Mouse (Mus musculus) megakaryocyte-erythroid progenitor cell, adult 5-6 weeks (primary cell): ENCODE data around the gene Phc2. TPM values are rescaled to one million over a fixed set of nuclear protein-coding genes. Genes with fewer than 3 reads are reported as not detected.
"Not testable (repeated sequence)": the region's sequence is repeated elsewhere in the genome, so short reads cannot be mapped to it uniquely, and the experiment has no call there.

Source experiments
- ATAC-seq: replicated peaks from 2 replicates; pipeline ENCODE4 v1.8.0; 2016; ENCODE audit warnings: mild to moderate bottlenecking, inconsistent platforms; ENCODE audit not compliant: severe bottlenecking, poor library complexity, low FRiP score, low TSS enrichment
- total RNA-seq, 2 experiments: library from RNA; stranded (forward) in 1 of 2; stranded (reverse) in 1 of 2; fragments of 200-1000, 215-1000 nt in 1 of 2; fragments of >200 nt in 1 of 2; fragmentation: Nextera tagmentation in 1 of 2; gene quantifications; 2 replicates each; pipeline ENCODE4 v1.2.3; 2014 to 2017

Phc2 gene
- 56.5 and 63.9 TPM in 2 replicates for total RNA-seq (2014; fragmentation: Nextera tagmentation)
- total RNA-seq (2017): 14.5 and 18.1 TPM in 2 replicates

GRCm38 (mm10) chr4:128654505-128655381, at the start of gene Phc2:
TSS of gene Phc2 (plus strand) at chr4:128654702.
- peak; percentile 98 for ATAC-seq

GRCm38 (mm10) chr4:128606586-128606985, 47.9 kb upstream of the Phc2 start:
- no peak for ATAC-seq

GRCm38 (mm10) chr4:128607661-128608060, 46.8 kb upstream of the Phc2 start:
- ATAC-seq: no peak

- no peak for ATAC-seq
Measured at GRCm38 (mm10) chr4:128609276-128609924, 45.1 kb upstream of the Phc2 start.

- peak; percentile 99 for ATAC-seq
Measured at GRCm38 (mm10) chr4:128609925-128610402, 44.5 kb upstream of the Phc2 start, which contains the start of gene Zscan20. TSS of gene Zscan20 (minus strand) at chr4:128610098.

GRCm38 (mm10) chr4:128610706-128611105, 43.8 kb upstream of the Phc2 start:
- no peak for ATAC-seq

GRCm38 (mm10) chr4:128611726-128612125, 42.8 kb upstream of the Phc2 start:
- not testable (repeated sequence) for ATAC-seq

GRCm38 (mm10) chr4:128613326-128613725, 41.2 kb upstream of the Phc2 start:
- ATAC-seq: no peak

- ATAC-seq: no peak
Measured at GRCm38 (mm10) chr4:128615761-128616160, 38.7 kb upstream of the Phc2 start.

- ATAC-seq: no peak
Measured at GRCm38 (mm10) chr4:128617363-128618120, 37.0 kb upstream of the Phc2 start.

- ATAC-seq: no peak
Measured at GRCm38 (mm10) chr4:128618246-128618911, 36.1 kb upstream of the Phc2 start, which contains the start of gene Tlr12. TSS of gene Tlr12 (minus strand) at chr4:128618619.

GRCm38 (mm10) chr4:128618963-128619362, 35.5 kb upstream of the Phc2 start:
- ATAC-seq: no peak

GRCm38 (mm10) chr4:128620572-128620971, 33.9 kb upstream of the Phc2 start:
- ATAC-seq: no peak

GRCm38 (mm10) chr4:128621109-128621508, 33.4 kb upstream of the Phc2 start:
- ATAC-seq: 0 out of 2 replicates have a peak, but pooled peaks have one; percentile 64

GRCm38 (mm10) chr4:128635451-128635850, 19.1 kb upstream of the Phc2 start:
- ATAC-seq: no peak

GRCm38 (mm10) chr4:128635894-128636585, 18.5 kb upstream of the Phc2 start:
- ATAC-seq: no peak

- no peak for ATAC-seq
Measured at GRCm38 (mm10) chr4:128637250-128637649, 17.3 kb upstream of the Phc2 start.

- ATAC-seq: no peak
Measured at GRCm38 (mm10) chr4:128638265-128638923, 16.1 kb upstream of the Phc2 start.
